Mouse (Mus musculus) adrenal gland, postnatal 0 days (tissue): ENCODE measurements around the gene Wrnip1. TPM values are rescaled to one million over a fixed set of nuclear protein-coding genes. Genes with fewer than 3 reads are reported as not detected.

Experiments used
- polyA plus RNA-seq: library from polyadenylated mRNA; unstranded; fragments of >200 nt; fragmentation: Nextera tagmentation; extraction: Ambion mirVana; gene quantifications from 2 replicates; pipeline ENCODE4 v1.2.1, GENCODE M21; 2015

Wrnip1 gene
- 25.3 and 37.0 TPM in 2 replicates for polyA plus RNA-seq

GRCm38 (mm10) chr13:32801693-32802221 lies at the start of gene Wrnip1:
Gene Wrnip1 (plus strand): TSS chr13:32802038.

DNA sequence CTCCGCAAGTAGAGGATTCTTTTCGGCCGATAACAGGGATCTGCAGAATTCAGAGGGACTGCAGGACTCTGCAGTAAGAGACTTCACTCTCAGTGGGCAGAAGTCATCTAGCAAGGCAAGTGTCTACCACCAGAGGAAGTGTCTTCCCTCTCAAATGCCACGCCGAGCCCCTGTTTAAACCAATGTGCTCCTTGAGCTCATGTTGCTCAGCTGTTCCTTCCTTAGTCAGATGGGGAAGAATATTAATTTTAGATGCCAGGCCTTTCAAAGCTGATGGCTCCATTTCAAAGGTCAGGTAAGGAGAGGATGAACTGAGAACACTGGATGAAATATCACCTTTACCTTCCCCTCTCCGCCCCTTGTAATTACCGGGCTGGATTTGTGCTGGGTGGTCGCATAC lies 18.0 kb upstream of the Wrnip1 start, which contains the start of gene Mylk4:
TSS of gene Mylk4 (minus strand) at position 139 of the 400 bp plus-strand sequence.

GRCm38 (mm10) chr13:32802259-32803081 lies 632 bp downstream of the Wrnip1 start, which contains the start of gene D930007J09Rik:
Gene D930007J09Rik (minus strand): TSS chr13:32802849.

GRCm38 (mm10) chr13:32850668-32851404 lies 49.0 kb downstream of the Wrnip1 start, which contains the start of gene Serpinb1a:
Gene Serpinb1a (minus strand): TSS chr13:32851185.

Other genes with a start within 250 kb of the Wrnip1 start
- gene Mylk4, start 18.1 kb upstream of the Wrnip1 start, polyA plus RNA-seq, result 0.08 and 0.16 TPM in 2 replicates
- gene D930007J09Rik, start 811 bp downstream of the Wrnip1 start, polyA plus RNA-seq, result not detected in 2 replicates
- 32.0 and 46.1 TPM in 2 replicates for gene Serpinb1a, start 49.1 kb downstream of the Wrnip1 start, polyA plus RNA-seq
- gene Serpinb1c, start 96.2 kb downstream of the Wrnip1 start, polyA plus RNA-seq, result not detected in 2 replicates
- gene Serpinb6b, start 163.2 kb downstream of the Wrnip1 start, polyA plus RNA-seq, result 50.7 and 72.7 TPM in 2 replicates
- 12.1 and 15.6 TPM in 2 replicates for gene Serpinb9, start 201.2 kb downstream of the Wrnip1 start, polyA plus RNA-seq
- gene Serpinb9b, start 225.4 kb downstream of the Wrnip1 start, polyA plus RNA-seq, result 0.13 and 0.47 TPM in 2 replicates